Mouse (Mus musculus) right cerebral cortex, adult 18-20 months (tissue): ENCODE data around the gene Lima1.

Experiments used
- DNase-seq: peaks from one replicate; pipeline ENCODE4 v3.0.0; 2022; ENCODE audit warnings: mixed read lengths

Gene Lima1

DNA sequence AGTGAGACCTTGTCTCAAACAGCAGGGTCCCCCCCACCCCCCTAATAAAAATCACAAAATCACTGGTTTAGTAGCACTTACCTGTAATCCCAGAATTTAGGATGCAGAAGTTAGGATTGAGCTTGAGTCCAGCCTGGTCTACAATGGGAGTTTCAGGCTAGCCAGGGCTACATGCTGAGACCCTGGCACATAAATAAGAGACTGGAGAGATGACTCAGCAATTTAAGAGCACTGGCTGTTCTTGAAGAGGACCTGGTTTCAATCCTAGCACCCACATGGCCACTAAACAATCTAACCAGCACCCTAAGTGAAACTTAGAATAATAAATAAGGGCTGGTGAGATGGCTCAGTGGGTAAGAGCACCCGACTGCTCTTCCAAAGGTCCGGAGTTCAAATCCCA lies 144.1 kb downstream of the Lima1 start:
- DNase-seq: no peak

- no peak for DNase-seq
These were observed 146.0 kb downstream of the Lima1 start for GRCm38 (mm10) chr15:99729056-99729783.
